8 mouse cellular contexts compared by ENCODE assay signal in the genomic region with DNA sequence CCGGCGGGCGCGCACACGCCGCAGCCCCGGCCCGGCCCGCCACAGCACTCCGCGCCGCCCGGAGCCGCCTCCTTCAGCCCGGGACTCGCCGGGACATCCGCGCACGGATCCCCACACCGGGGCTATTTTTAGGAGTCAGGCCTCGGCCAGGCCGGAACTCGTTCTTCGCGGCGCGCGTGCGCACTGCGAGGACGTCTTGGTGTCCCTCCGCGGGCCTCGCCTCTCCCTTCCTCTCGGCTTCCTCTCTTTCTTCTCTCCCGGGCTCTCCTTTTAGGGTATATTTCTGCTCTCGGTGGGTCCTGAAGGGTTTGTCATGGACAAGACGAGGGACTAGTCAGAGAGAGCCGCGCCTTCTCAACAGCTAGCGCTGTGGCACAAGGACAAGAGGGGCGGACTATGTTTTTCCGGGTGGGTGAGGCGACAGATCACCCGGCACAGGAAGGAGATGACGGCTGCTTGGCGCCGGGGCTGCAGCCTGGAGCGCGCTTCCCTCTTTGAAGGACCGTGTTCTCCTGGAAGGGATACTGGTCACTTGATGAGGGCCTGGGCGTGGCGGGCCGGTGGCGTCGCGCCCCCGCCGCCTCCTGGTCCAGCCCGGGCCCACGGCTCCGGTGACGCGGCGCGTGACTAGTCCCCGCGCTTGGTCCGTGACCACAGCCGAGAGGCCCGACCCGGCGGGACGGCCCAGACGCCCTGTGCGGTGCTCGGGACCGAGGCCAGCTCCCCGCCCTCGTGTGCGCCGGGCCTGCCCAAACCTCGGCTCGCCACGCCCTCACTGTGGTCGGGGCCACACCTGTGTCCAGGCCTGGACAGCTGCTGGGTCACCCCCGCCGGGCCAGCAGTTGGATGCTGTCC. TPM values are rescaled to one million over a fixed set of nuclear protein-coding genes. Genes with fewer than 3 reads are reported as not detected.
A peak's percentile ranks its signal among the peaks of the same experiment; 100 is the strongest.
DNase-seq lines count a peak whose midpoint lies in the region; ATAC-seq lines count a peak whose summit lies in the region.

A gene (minus strand): TSS at position 130 of the 855 bp plus-strand sequence.

- H3K27ac ChIP-seq in hindbrain, embryonic 16.5 days (ENCODE audit: low read depth, low read length), result peak within 1 kb of the TSS; percentile 99
- peak within 1 kb of the TSS; percentile 97 for H3K27ac ChIP-seq in macrophage

- peak within 1 kb of the TSS; percentile 82 for H3K4me3 ChIP-seq in hindbrain, embryonic 16.5 days (ENCODE audit: low read length)
- H3K4me3 ChIP-seq in macrophage (ENCODE audit: inconsistent target), result peak within 1 kb of the TSS; percentile 88

- peak within 1 kb of the TSS; percentile 100 for H3K9ac ChIP-seq in hindbrain, embryonic 16.5 days (ENCODE audit: low read depth, low read length)

- no peaks in the 10 kb centered on the region for H3K36me3 ChIP-seq in hindbrain, embryonic 16.5 days (ENCODE audit: control insufficient read depth, insufficient read depth, low read length)
- H3K36me3 ChIP-seq in macrophage (ENCODE audit: inconsistent target), result no peaks in the 10 kb centered on the region

- no peaks in the 10 kb centered on the region for H3K27me3 ChIP-seq in hindbrain, embryonic 16.5 days (replicated peaks; ENCODE audit: control insufficient read depth, insufficient read depth, low read length)

- WGBS in hindbrain, embryonic 16.5 days, result under 1% methylated on average over 67 of the region's 89 CpGs
- under 1% methylated on average over 89 of the region's 89 CpGs for WGBS in macrophage (ENCODE audit: missing documents)

- H3K4me2 ChIP-seq in hindbrain, embryonic 16.5 days (ENCODE audit: low read length), result peak within 1 kb of the TSS; percentile 88

- peaks cover 43% of the 10 kb centered on the region for H3K79me2 ChIP-seq in macrophage (ENCODE audit: inconsistent target)

- DNase-seq in WW6 (ENCODE audit: low read depth, low spot score), result peak; percentile 75
- DNase-seq in cerebellum, postnatal 4 days (ENCODE audit: low spot score in 2 of 2), result peak; percentile 96 to 97
- DNase-seq in gastrocnemius, adult 18-20 months (ENCODE audit: low spot score), result peak; percentile 97
- peak; percentile 96 to 97 for DNase-seq in left cerebral cortex, adult 18-20 months (ENCODE audit: low spot score in 2 of 2)
- peak; percentile 95 for DNase-seq in right cerebral cortex, adult 18-20 months
- peak; percentile 94 for DNase-seq in urinary bladder, postnatal 10 days (ENCODE audit: low spot score)

- H3K4me1 ChIP-seq in hindbrain, embryonic 16.5 days (ENCODE audit: control insufficient read depth, insufficient read depth, low read depth, low read length), result peaks cover 11% of the 10 kb centered on the region

- H3K9me3 ChIP-seq in hindbrain, embryonic 16.5 days (ENCODE audit: control insufficient read depth, low read length), result no peaks in the 10 kb centered on the region

- ATAC-seq in hindbrain, embryonic 16.5 days, result peak; percentile 92

RNA-seq across cellular contexts. Expression of the gene that starts here (rescaled TPM):
- total RNA-seq in gastrocnemius, adult 18-20 months (2021), result 100 to 1,000 TPM in 1 of 2 experiments, 10 to 100 TPM in 1; 87.3 to 105 TPM
- 35.4 and 38.0 TPM in 2 replicates for polyA plus RNA-seq in hindbrain, embryonic 16.5 days (2015; fragmentation: Nextera tagmentation; extraction: Ambion mirVana)
- 100 to 1,000 TPM; 115 to 120 TPM for total RNA-seq in left cerebral cortex, adult 18-20 months (2021)
- total RNA-seq in macrophage (2018; cell fraction: chromatin; rRNA removed), result 100 to 1,000 TPM; 177 to 523 (median 286) TPM
- total RNA-seq in macrophage (2018; cell fraction: cytosol; rRNA removed), result 10 to 100 TPM; 53.1 to 91.8 (median 72.3) TPM
- 100 to 1,000 TPM; 139 to 433 (median 258) TPM for total RNA-seq in macrophage (2018; cell fraction: nucleus; rRNA removed)
- 55.2 to 107 TPM (median 57.0 TPM) in 3 replicates for polyA plus RNA-seq in macrophage (2018)

Comparison
In these comparisons a context has a peak if more than half of its experiments do, and no peak if none do; other contexts are left out.
1. Peak in every context shown above with its lines: DNase-seq, ATAC-seq, H3K4me3 ChIP-seq and H3K27ac ChIP-seq.